Mouse (Mus musculus) layer of hippocampus, adult 18-20 months (tissue): ENCODE data around the gene Neurl1b. TPM values are rescaled to one million over a fixed set of nuclear protein-coding genes. Genes with fewer than 3 reads are reported as not detected.

ENCODE experiments used
- DNase-seq, 2 experiments: peaks; one replicate each; pipeline ENCODE4 v3.0.0; 2022; ENCODE audit warnings: low spot score in 2 of 2
- total RNA-seq, 2 experiments: library from RNA; stranded (reverse); gene quantifications; 2 replicates each; pipeline ENCODE4 v1.2.3; 2021

The Neurl1b gene
- total RNA-seq, 2 experiments from 2014 or later, result 80.4 to 80.8 TPM

GRCm38 (mm10) chr17:26490910-26491309 is 76.3 kb downstream of the Neurl1b start:
- no peak for DNase-seq

- no peak for DNase-seq
Observed at GRCm38 (mm10) chr17:26492246-26492645, 77.6 kb downstream of the Neurl1b start.

GRCm38 (mm10) chr17:26494642-26495468 is 80.2 kb downstream of the Neurl1b start:
- no peak for DNase-seq

Other genes starting within 250 kb of the Neurl1b start
- gene Pdia2, start 215.7 kb upstream of the Neurl1b start, total RNA-seq, result under 1 TPM; 0.18 to 0.35 TPM
- 10 to 100 TPM; 32.4 to 41.9 TPM for gene Rgs11, start 211.9 kb upstream of the Neurl1b start, total RNA-seq
- gene Arhgdig, start 207.0 kb upstream of the Neurl1b start, total RNA-seq, result 10 to 100 TPM; 64.8 to 65.1 TPM
- gene Fam234a, start 170.6 kb upstream of the Neurl1b start, total RNA-seq, result 10 to 100 TPM; 19.6 to 21.4 TPM
- 10 to 100 TPM; 87.4 to 91.8 TPM for gene Luc7l, start 161.9 kb upstream of the Neurl1b start, total RNA-seq
- gene Ergic1, start 146.7 kb downstream of the Neurl1b start, total RNA-seq, result 100 to 1,000 TPM; 120 to 129 TPM
- gene Dusp1, start 147.3 kb downstream of the Neurl1b start, total RNA-seq, result 10 to 100 TPM; 24.8 to 28.2 TPM
- gene Atp6v0e, start 248.4 kb downstream of the Neurl1b start, total RNA-seq, result 10 to 100 TPM; 48.7 to 49.2 TPM